Mouse (Mus musculus): ENCODE data around the gene Nxt2.

- TF ChIP-seq POLR2A (IDR thresholded peaks at IDR 0.05; ENCODE audit: borderline replicate concordance, insufficient read depth, low read length) (no peak), CTCF (IDR thresholded peaks at IDR 0.05; ENCODE audit: borderline replicate concordance, insufficient read depth, low read depth, low read length) (peak; percentile 50; the same call in 1 of the 2 replicates)
Measured at GRCm38 (mm10) chrX:142200295-142200694, 26.3 kb upstream of the Nxt2 start.

All from cerebellum, adult 2 months (tissue).